Mouse (Mus musculus): ENCODE results near the gene Mmp28. TPM values are rescaled to one million over a fixed set of nuclear protein-coding genes. Genes with fewer than 3 reads are reported as not detected.

Mmp28 gene
- polyA plus RNA-seq, 1 experiment from 2014 or later = 2.0 TPM

DNA sequence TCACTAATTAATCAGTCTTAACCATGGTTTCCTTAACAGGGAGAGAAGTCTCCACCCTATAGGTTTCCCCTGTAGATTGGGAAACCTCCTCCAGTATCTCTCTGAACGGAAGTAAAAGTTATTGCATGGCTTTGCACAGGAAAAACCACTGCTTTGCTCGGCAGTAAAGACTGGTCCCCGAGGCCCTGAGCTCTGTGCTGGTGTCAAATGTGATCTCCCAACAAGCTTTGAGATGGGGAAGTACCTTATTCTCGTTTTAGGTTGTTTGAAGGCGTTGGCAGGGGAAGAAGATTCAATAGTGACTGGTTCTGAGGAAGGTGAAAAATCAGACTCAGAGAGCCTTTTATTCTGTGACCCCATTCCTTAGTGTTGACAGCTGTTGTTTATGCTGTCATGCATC is 64.1 kb downstream of the Mmp28 start:
- no peak overlapping the region for H3K9ac ChIP-seq (ENCODE audit: low read depth, low read length)
- no peak overlapping the region for H3K4me3 ChIP-seq (ENCODE audit: low read length)
- ATAC-seq = no peak
- H3K4me2 ChIP-seq (ENCODE audit: low read depth, low read length) = no peak overlapping the region
- H3K9me3 ChIP-seq (ENCODE audit: control insufficient read depth, low read length) = no peaks in the 10 kb centered on the region
- no peaks in the 10 kb centered on the region for H3K4me1 ChIP-seq (ENCODE audit: control insufficient read depth, insufficient read depth, low read length)
- peaks cover 6% of the 10 kb centered on the region; the same call in 1 of the 2 replicates for H3K36me3 ChIP-seq (ENCODE audit: control insufficient read depth, insufficient read depth, low read length)
- H3K27ac ChIP-seq (ENCODE audit: low read length) = no peak overlapping the region
- H3K27me3 ChIP-seq (replicated peaks; ENCODE audit: control insufficient read depth, insufficient read depth, low read length) = no peaks in the 10 kb centered on the region
- 84% methylated on average over 5 of the region's 5 CpGs for WGBS

DNA sequence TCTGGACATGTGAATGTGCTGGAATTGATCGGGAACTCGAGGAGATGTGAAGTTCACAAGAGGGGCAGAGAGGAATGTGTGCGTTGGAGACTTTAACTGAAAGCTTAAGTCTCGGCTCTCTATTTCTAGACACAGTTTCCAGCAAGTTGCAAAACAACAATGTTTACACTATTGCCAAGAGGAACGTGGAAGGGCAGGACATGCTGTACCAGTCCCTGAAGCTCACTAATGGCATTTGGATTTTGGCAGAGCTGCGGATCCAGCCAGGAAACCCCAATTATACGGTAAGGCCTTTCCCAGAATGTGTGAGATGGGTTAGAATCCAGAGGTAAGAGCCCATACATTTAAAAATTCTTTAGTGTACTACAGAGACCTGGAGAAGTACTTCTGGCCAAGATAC is 65.2 kb downstream of the Mmp28 start:
- Histone ChIP-seq H3K4me1 (ENCODE audit: control insufficient read depth, insufficient read depth, low read length) (no peaks in the 10 kb centered on the region), H3K9ac (ENCODE audit: low read depth, low read length) (no peak overlapping the region), H3K36me3 (ENCODE audit: control insufficient read depth, insufficient read depth, low read length) (peaks cover 3% of the 10 kb centered on the region; the same call in 1 of the 2 replicates), H3K4me2 (ENCODE audit: low read depth, low read length) (no peak overlapping the region), H3K9me3 (ENCODE audit: control insufficient read depth, low read length) (no peaks in the 10 kb centered on the region), H3K27ac (ENCODE audit: low read length) (no peak overlapping the region), H3K4me3 (ENCODE audit: low read length) (no peak overlapping the region), H3K27me3 (replicated peaks; ENCODE audit: control insufficient read depth, insufficient read depth, low read length) (no peaks in the 10 kb centered on the region)
- no peak for ATAC-seq
- WGBS = 87% methylated on average over 7 of the region's 7 CpGs

- ATAC-seq = no peak
- Histone ChIP-seq H3K27ac (ENCODE audit: low read length) (no peak overlapping the region), H3K4me2 (ENCODE audit: low read depth, low read length) (no peak overlapping the region), H3K27me3 (replicated peaks; ENCODE audit: control insufficient read depth, insufficient read depth, low read length) (no peaks in the 10 kb centered on the region), H3K4me3 (ENCODE audit: low read length) (no peak overlapping the region), H3K4me1 (ENCODE audit: control insufficient read depth, insufficient read depth, low read length) (no peaks in the 10 kb centered on the region), H3K9ac (ENCODE audit: low read depth, low read length) (no peak overlapping the region), H3K9me3 (ENCODE audit: control insufficient read depth, low read length) (no peaks in the 10 kb centered on the region), H3K36me3 (ENCODE audit: control insufficient read depth, insufficient read depth, low read length) (peaks cover 3% of the 10 kb centered on the region; the same call in 1 of the 2 replicates)
- WGBS = 55% methylated on average over 6 of the region's 6 CpGs
These were observed 68.0 kb downstream of the Mmp28 start for GRCm38 (mm10) chr11:83394802-83395439.

- Histone ChIP-seq H3K27me3 (replicated peaks; ENCODE audit: control insufficient read depth, insufficient read depth, low read length) (no peaks in the 10 kb centered on the region), H3K27ac (ENCODE audit: low read length) (no peak overlapping the region), H3K4me1 (ENCODE audit: control insufficient read depth, insufficient read depth, low read length) (no peaks in the 10 kb centered on the region), H3K9ac (ENCODE audit: low read depth, low read length) (no peak overlapping the region), H3K36me3 (ENCODE audit: control insufficient read depth, insufficient read depth, low read length) (no peaks in the 10 kb centered on the region; the same call in 1 of the 2 replicates), H3K9me3 (ENCODE audit: control insufficient read depth, low read length) (no peaks in the 10 kb centered on the region), H3K4me2 (ENCODE audit: low read depth, low read length) (no peak overlapping the region), H3K4me3 (ENCODE audit: low read length) (no peak overlapping the region)
- ATAC-seq = no peak
- WGBS = 89% methylated on average over 4 of the region's 4 CpGs
These were observed 69.8 kb downstream of the Mmp28 start for GRCm38 (mm10) chr11:83393062-83393461.

Other genes with a start within 250 kb of the Mmp28 start
- 0.37 and 0.73 TPM in 2 replicates for gene Slfn14, start 176.3 kb downstream of the Mmp28 start, polyA plus RNA-seq (2015; fragmentation: Nextera tagmentation; extraction: Ambion mirVana)
- 46.3 and 49.1 TPM in 2 replicates for gene Ap2b1, start 164.0 kb downstream of the Mmp28 start, polyA plus RNA-seq (2015; fragmentation: Nextera tagmentation; extraction: Ambion mirVana)
- gene Pex12, start 160.5 kb downstream of the Mmp28 start, polyA plus RNA-seq (2015; fragmentation: Nextera tagmentation; extraction: Ambion mirVana) = 15.3 and 16.2 TPM in 2 replicates
- gene Rasl10b, start 53.9 kb downstream of the Mmp28 start, polyA plus RNA-seq (2015; fragmentation: Nextera tagmentation; extraction: Ambion mirVana) = 0.39 and 0.50 TPM in 2 replicates
- 0.06 and 0.13 TPM in 2 replicates for gene Gas2l2, start 33.6 kb downstream of the Mmp28 start, polyA plus RNA-seq (2015; fragmentation: Nextera tagmentation; extraction: Ambion mirVana)
- 0.97 and 1.5 TPM in 2 replicates for gene 1700020L24Rik, start 25.4 kb downstream of the Mmp28 start, polyA plus RNA-seq (2015; fragmentation: Nextera tagmentation; extraction: Ambion mirVana)
- 8.3 and 10.0 TPM in 2 replicates for gene Taf15, start 10.0 kb upstream of the Mmp28 start, polyA plus RNA-seq (2015; fragmentation: Nextera tagmentation; extraction: Ambion mirVana)
- gene Heatr9, start 59.1 kb upstream of the Mmp28 start, polyA plus RNA-seq (2015; fragmentation: Nextera tagmentation; extraction: Ambion mirVana) = not detected in 2 replicates
- gene Ccl5, start 67.4 kb upstream of the Mmp28 start, polyA plus RNA-seq (2015; fragmentation: Nextera tagmentation; extraction: Ambion mirVana) = 3.5 and 4.8 TPM in 2 replicates
- gene Ccl9, start 115.6 kb upstream of the Mmp28 start, polyA plus RNA-seq (2015; fragmentation: Nextera tagmentation; extraction: Ambion mirVana) = 47.6 and 52.6 TPM in 2 replicates
- 30.3 and 39.1 TPM in 2 replicates for gene Ccl6, start 130.0 kb upstream of the Mmp28 start, polyA plus RNA-seq (2015; fragmentation: Nextera tagmentation; extraction: Ambion mirVana)
- gene Rpl9-ps1, start 182.6 kb upstream of the Mmp28 start, polyA plus RNA-seq (2015; fragmentation: Nextera tagmentation; extraction: Ambion mirVana) = not detected in 2 replicates
- gene Ccl3, start 186.3 kb upstream of the Mmp28 start, polyA plus RNA-seq (2015; fragmentation: Nextera tagmentation; extraction: Ambion mirVana) = 0.43 and 0.66 TPM in 2 replicates
- 0.37 and 0.64 TPM in 2 replicates for gene Ccl4, start 199.5 kb upstream of the Mmp28 start, polyA plus RNA-seq (2015; fragmentation: Nextera tagmentation; extraction: Ambion mirVana)
- gene Wfdc17, start 240.9 kb upstream of the Mmp28 start, polyA plus RNA-seq (2015; fragmentation: Nextera tagmentation; extraction: Ambion mirVana) = 1.9 and 2.3 TPM in 2 replicates
- gene Wfdc18, start 245.9 kb upstream of the Mmp28 start, polyA plus RNA-seq (2015; fragmentation: Nextera tagmentation; extraction: Ambion mirVana) = 0.38 TPM in 1 of 2 replicates, not detected in the other

Data from intestine, embryonic 16.5 days (tissue).